ENCODE assay signal across 8 mouse cellular contexts in genomic region chr11:98788139-98788538, GRCm38 (mm10). TPM values are rescaled to one million over a fixed set of nuclear protein-coding genes. Genes with fewer than 3 reads are reported as not detected.
DNase-seq lines count a peak whose midpoint lies in the region; ATAC-seq lines count a peak whose summit lies in the region.

No protein-coding gene starts in this region.

- peaks cover 72% of the 10 kb centered on the region for H3K4me1 ChIP-seq in kidney, embryonic 15.5 days
- peaks cover 46% of the 10 kb centered on the region for H3K4me1 ChIP-seq in embryonic facial prominence, embryonic 12.5 days
- H3K4me1 ChIP-seq in hindbrain, embryonic 14.5 days (replicated peaks; ENCODE audit: control insufficient read depth, insufficient read depth, low read length): peaks cover 37% of the 10 kb centered on the region
- H3K4me1 ChIP-seq in midbrain, embryonic 12.5 days: peaks cover 52% of the 10 kb centered on the region

- DNase-seq in kidney, postnatal 36 days: no peak
- no peak for DNase-seq in hindbrain, embryonic 14.5 days (ENCODE audit: low spot score)
- DNase-seq in left cerebral cortex, adult 18-20 months (ENCODE audit: low spot score in 2 of 2): no peak
- DNase-seq in cerebellum, postnatal 14 days: no peak

- H3K4me2 ChIP-seq in kidney, embryonic 15.5 days: peak overlapping the region; percentile 96; the same call in 1 of the 2 replicates
- H3K4me2 ChIP-seq in embryonic facial prominence, embryonic 12.5 days (replicated peaks): peak overlapping the region; percentile 70
- H3K4me2 ChIP-seq in hindbrain, embryonic 14.5 days (replicated peaks): peak overlapping the region; percentile 64; the same call in 1 of the 2 replicates
- peak overlapping the region; percentile 96; the same call in 1 of the 2 replicates for H3K4me2 ChIP-seq in midbrain, embryonic 12.5 days (replicated peaks)

- H3K9me3 ChIP-seq in kidney, embryonic 15.5 days (replicated peaks): no peaks in the 10 kb centered on the region
- no peaks in the 10 kb centered on the region for H3K9me3 ChIP-seq in embryonic facial prominence, embryonic 12.5 days
- no peaks in the 10 kb centered on the region for H3K9me3 ChIP-seq in hindbrain, embryonic 14.5 days (ENCODE audit: control insufficient read depth, low read length)
- no peaks in the 10 kb centered on the region for H3K9me3 ChIP-seq in midbrain, embryonic 12.5 days

- no peak overlapping the region for H3K9ac ChIP-seq in kidney, embryonic 15.5 days
- H3K9ac ChIP-seq in embryonic facial prominence, embryonic 12.5 days: no peak overlapping the region
- H3K9ac ChIP-seq in hindbrain, embryonic 14.5 days: no peak overlapping the region
- no peak overlapping the region for H3K9ac ChIP-seq in midbrain, embryonic 12.5 days (replicated peaks)

- H3K4me3 ChIP-seq in kidney, embryonic 15.5 days (replicated peaks): 0 out of 2 replicates have a peak overlapping the region, but pooled peaks have one; percentile 56
- H3K4me3 ChIP-seq in embryonic facial prominence, embryonic 12.5 days: no peak overlapping the region; the same call in 1 of the 2 replicates
- no peak overlapping the region for H3K4me3 ChIP-seq in hindbrain, embryonic 14.5 days (replicated peaks; ENCODE audit: low read length)
- no peak overlapping the region for H3K4me3 ChIP-seq in midbrain, embryonic 12.5 days

- no peaks in the 10 kb centered on the region for H3K36me3 ChIP-seq in kidney, embryonic 15.5 days
- no peaks in the 10 kb centered on the region for H3K36me3 ChIP-seq in embryonic facial prominence, embryonic 12.5 days
- no peaks in the 10 kb centered on the region for H3K36me3 ChIP-seq in hindbrain, embryonic 14.5 days (replicated peaks; ENCODE audit: control insufficient read depth, insufficient read depth)
- H3K36me3 ChIP-seq in midbrain, embryonic 12.5 days: no peaks in the 10 kb centered on the region

- no peaks in the 10 kb centered on the region for H3K27me3 ChIP-seq in kidney, embryonic 15.5 days
- H3K27me3 ChIP-seq in embryonic facial prominence, embryonic 12.5 days: no peaks in the 10 kb centered on the region
- H3K27me3 ChIP-seq in hindbrain, embryonic 14.5 days (ENCODE audit: control insufficient read depth, insufficient read depth, low read length): no peaks in the 10 kb centered on the region
- peaks cover 3% of the 10 kb centered on the region for H3K27me3 ChIP-seq in midbrain, embryonic 12.5 days

- no peak for ATAC-seq in kidney, embryonic 15.5 days (replicated peaks; ENCODE audit: low FRiP score)
- no peak for ATAC-seq in embryonic facial prominence, embryonic 12.5 days (ENCODE audit: insufficient number of reproducible peaks, insufficient read depth, low FRiP score, low TSS enrichment)
- no peak for ATAC-seq in hindbrain, embryonic 14.5 days (ENCODE audit: low FRiP score)
- ATAC-seq in midbrain, embryonic 12.5 days (ENCODE audit: low FRiP score, low read depth): no peak
- ATAC-seq in activated CD4-positive, CD25-positive, alpha-beta regulatory T cell, adult 4 months: no peak

- H3K27ac ChIP-seq in kidney, embryonic 15.5 days: peak overlapping the region; percentile 90
- peak overlapping the region; percentile 79 for H3K27ac ChIP-seq in embryonic facial prominence, embryonic 12.5 days
- H3K27ac ChIP-seq in hindbrain, embryonic 14.5 days: no peak overlapping the region
- peak overlapping the region; percentile 30 for H3K27ac ChIP-seq in midbrain, embryonic 12.5 days (replicated peaks)

- 94% methylated on average over 5 of the region's 5 CpGs for WGBS in kidney, embryonic 15.5 days
- 88% methylated on average over 5 of the region's 5 CpGs for WGBS in embryonic facial prominence, embryonic 12.5 days
- 94% methylated on average over 5 of the region's 5 CpGs for WGBS in hindbrain, embryonic 14.5 days
- 88% methylated on average over 5 of the region's 5 CpGs for WGBS in midbrain, embryonic 12.5 days

RNA-seq across cellular contexts. Expression of gene Msl1, which starts 7.2 kb away (rescaled TPM):
- 25.1 and 25.8 TPM in 2 replicates for polyA plus RNA-seq in kidney, embryonic 15.5 days (2015; fragmentation: Nextera tagmentation; extraction: Ambion mirVana)
- polyA plus RNA-seq in embryonic facial prominence, embryonic 12.5 days (2016; fragmentation: Nextera tagmentation; extraction: Ambion mirVana): 35.2 and 35.6 TPM in 2 replicates
- polyA plus RNA-seq in hindbrain, embryonic 14.5 days (2014; fragmentation: Nextera tagmentation; extraction: Ambion mirVana): 23.6 and 24.1 TPM in 2 replicates
- 38.6 and 42.4 TPM in 2 replicates for polyA plus RNA-seq in midbrain, embryonic 12.5 days (2016; fragmentation: Nextera tagmentation; extraction: Ambion mirVana)
- total RNA-seq in left cerebral cortex, adult 18-20 months (2021): 100 to 1,000 TPM; 182 to 185 TPM
- 10 to 100 TPM; 19.9 to 22.0 TPM for polyA plus RNA-seq in activated CD4-positive, CD25-positive, alpha-beta regulatory T cell, adult 4 months (2017; shearing (Covaris generic))

RNA-seq across cellular contexts. Expression of gene Nr1d1, which starts 13.0 kb away (rescaled TPM):
- 2.0 and 2.3 TPM in 2 replicates for polyA plus RNA-seq in kidney, embryonic 15.5 days (2015; fragmentation: Nextera tagmentation; extraction: Ambion mirVana)
- 1.6 and 1.7 TPM in 2 replicates for polyA plus RNA-seq in embryonic facial prominence, embryonic 12.5 days (2016; fragmentation: Nextera tagmentation; extraction: Ambion mirVana)
- 3.4 and 4.1 TPM in 2 replicates for polyA plus RNA-seq in hindbrain, embryonic 14.5 days (2014; fragmentation: Nextera tagmentation; extraction: Ambion mirVana)
- polyA plus RNA-seq in midbrain, embryonic 12.5 days (2016; fragmentation: Nextera tagmentation; extraction: Ambion mirVana): 1.2 and 1.5 TPM in 2 replicates
- 100 to 1,000 TPM in 1 of 2 experiments, 10 to 100 TPM in 1; 87.2 to 122 TPM for total RNA-seq in left cerebral cortex, adult 18-20 months (2021)
- 1 to 10 TPM; 2.9 to 5.4 TPM for polyA plus RNA-seq in activated CD4-positive, CD25-positive, alpha-beta regulatory T cell, adult 4 months (2017; shearing (Covaris generic))

RNA-seq across cellular contexts. Expression of gene Casc3, which starts 16.6 kb away (rescaled TPM):
- polyA plus RNA-seq in kidney, embryonic 15.5 days (2015; fragmentation: Nextera tagmentation; extraction: Ambion mirVana): 40.6 and 40.8 TPM in 2 replicates
- polyA plus RNA-seq in embryonic facial prominence, embryonic 12.5 days (2016; fragmentation: Nextera tagmentation; extraction: Ambion mirVana): 53.9 and 54.0 TPM in 2 replicates
- 49.3 and 57.4 TPM in 2 replicates for polyA plus RNA-seq in hindbrain, embryonic 14.5 days (2014; fragmentation: Nextera tagmentation; extraction: Ambion mirVana)
- polyA plus RNA-seq in midbrain, embryonic 12.5 days (2016; fragmentation: Nextera tagmentation; extraction: Ambion mirVana): 65.5 and 74.2 TPM in 2 replicates
- total RNA-seq in left cerebral cortex, adult 18-20 months (2021): 10 to 100 TPM; 53.0 to 57.3 TPM
- polyA plus RNA-seq in activated CD4-positive, CD25-positive, alpha-beta regulatory T cell, adult 4 months (2017; shearing (Covaris generic)): 10 to 100 TPM; 10.6 to 11.2 TPM

RNA-seq across cellular contexts. Expression of gene Thra, which starts 47.7 kb away (rescaled TPM):
- polyA plus RNA-seq in kidney, embryonic 15.5 days (2015; fragmentation: Nextera tagmentation; extraction: Ambion mirVana): 21.7 and 26.9 TPM in 2 replicates
- 29.1 and 34.3 TPM in 2 replicates for polyA plus RNA-seq in embryonic facial prominence, embryonic 12.5 days (2016; fragmentation: Nextera tagmentation; extraction: Ambion mirVana)
- polyA plus RNA-seq in hindbrain, embryonic 14.5 days (2014; fragmentation: Nextera tagmentation; extraction: Ambion mirVana): 165 and 181 TPM in 2 replicates
- 45.3 and 47.6 TPM in 2 replicates for polyA plus RNA-seq in midbrain, embryonic 12.5 days (2016; fragmentation: Nextera tagmentation; extraction: Ambion mirVana)
- total RNA-seq in left cerebral cortex, adult 18-20 months (2021): 100 to 1,000 TPM; 708 to 832 TPM
- polyA plus RNA-seq in activated CD4-positive, CD25-positive, alpha-beta regulatory T cell, adult 4 months (2017; shearing (Covaris generic)): 1 to 10 TPM; 1.4 to 3.5 TPM

RNA-seq across cellular contexts. Expression of gene Rapgefl1, which starts 48.4 kb away (rescaled TPM):
- polyA plus RNA-seq in kidney, embryonic 15.5 days (2015; fragmentation: Nextera tagmentation; extraction: Ambion mirVana): 1.6 and 1.7 TPM in 2 replicates
- polyA plus RNA-seq in embryonic facial prominence, embryonic 12.5 days (2016; fragmentation: Nextera tagmentation; extraction: Ambion mirVana): 2.6 and 3.1 TPM in 2 replicates
- polyA plus RNA-seq in hindbrain, embryonic 14.5 days (2014; fragmentation: Nextera tagmentation; extraction: Ambion mirVana): 12.0 and 12.9 TPM in 2 replicates
- 3.0 and 3.1 TPM in 2 replicates for polyA plus RNA-seq in midbrain, embryonic 12.5 days (2016; fragmentation: Nextera tagmentation; extraction: Ambion mirVana)
- total RNA-seq in left cerebral cortex, adult 18-20 months (2021): 100 to 1,000 TPM; 133 to 139 TPM
- under 1 TPM in 1 of 2 experiments, not detected in 1; 0.15 TPM for polyA plus RNA-seq in activated CD4-positive, CD25-positive, alpha-beta regulatory T cell, adult 4 months (2017; shearing (Covaris generic))
